Mouse (Mus musculus) frontal cortex, adult 2 months (tissue): ENCODE data around the gene Lpcat4. TPM values are rescaled to one million over a fixed set of nuclear protein-coding genes. Genes with fewer than 3 reads are reported as not detected.
A peak's percentile ranks its signal among the peaks of the same experiment; 100 is the strongest.

Experiments used
- DNase-seq, 2 experiments: peaks; one replicate each; pipeline ENCODE4 v3.0.0; 2022; ENCODE audit warnings: low spot score in 1 of 2; ENCODE audit errors: extremely low spot score in 1 of 2
- polyA plus RNA-seq: library from polyadenylated mRNA; depleted of rRNA; stranded (reverse); fragments of >200 nt; gene quantifications from 2 replicates; pipeline ENCODE4 v1.2.3, GENCODE M21; 2012; rRNA removed

Gene Lpcat4
- 245 and 291 TPM in 2 replicates for polyA plus RNA-seq

- peak; percentile 76 to 94 for DNase-seq
Measured at GRCm38 (mm10) chr2:112239212-112239934, at the start of gene Lpcat4. Gene Lpcat4 (plus strand): TSS chr2:112239468.

GRCm38 (mm10) chr2:112196859-112197258 lies 42.4 kb upstream of the Lpcat4 start:
- DNase-seq, result peak; percentile 26 to 78

GRCm38 (mm10) chr2:112203056-112203455 lies 36.2 kb upstream of the Lpcat4 start:
- DNase-seq, result no peak

DNA sequence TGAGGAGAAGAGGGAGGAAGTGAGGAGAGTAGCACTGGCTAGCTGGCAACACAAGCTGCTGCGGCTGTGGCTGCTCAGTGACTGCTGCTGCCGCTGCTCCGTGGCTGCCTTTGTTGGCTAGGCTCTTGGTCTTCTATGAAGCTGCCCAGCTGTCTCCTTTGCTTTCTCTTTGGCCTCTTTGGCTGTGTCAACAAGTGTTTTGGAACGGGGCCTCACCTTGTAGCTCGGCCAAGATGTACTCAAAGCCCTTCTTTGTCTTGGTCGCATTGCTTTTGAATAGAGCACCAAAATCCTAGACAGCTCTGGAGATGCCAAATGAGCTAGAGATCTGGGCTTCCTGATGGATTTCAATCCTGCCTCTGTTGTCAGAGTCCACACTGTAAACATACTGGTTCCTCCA lies 29.1 kb upstream of the Lpcat4 start:
- DNase-seq, result peak; percentile 60 to 82

- no peak for DNase-seq
Measured at GRCm38 (mm10) chr2:112210699-112211098, 28.6 kb upstream of the Lpcat4 start.

DNA sequence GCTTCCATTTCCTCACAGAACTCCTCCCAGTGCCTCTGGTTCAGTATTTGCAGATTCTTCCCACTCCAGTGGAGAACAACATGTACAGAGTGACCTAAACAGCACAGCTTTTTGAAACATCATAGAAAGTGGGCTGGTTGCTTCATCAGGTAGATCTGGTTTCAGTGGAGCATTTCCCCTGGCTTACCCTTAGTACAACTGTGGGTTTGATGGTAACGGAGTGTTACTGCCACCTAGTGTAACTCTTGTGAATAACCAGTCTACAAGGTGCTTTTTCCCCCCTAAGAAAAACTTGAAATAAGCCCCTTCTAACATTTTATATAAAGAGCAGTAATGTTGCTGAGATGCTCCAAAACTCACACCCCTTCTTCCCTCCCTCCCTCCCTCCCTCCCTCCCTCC lies 23.3 kb upstream of the Lpcat4 start:
- DNase-seq, result peak in 1 of 2 experiments; percentile 66

GRCm38 (mm10) chr2:112217614-112218013 lies 21.7 kb upstream of the Lpcat4 start:
- DNase-seq, result no peak

DNA sequence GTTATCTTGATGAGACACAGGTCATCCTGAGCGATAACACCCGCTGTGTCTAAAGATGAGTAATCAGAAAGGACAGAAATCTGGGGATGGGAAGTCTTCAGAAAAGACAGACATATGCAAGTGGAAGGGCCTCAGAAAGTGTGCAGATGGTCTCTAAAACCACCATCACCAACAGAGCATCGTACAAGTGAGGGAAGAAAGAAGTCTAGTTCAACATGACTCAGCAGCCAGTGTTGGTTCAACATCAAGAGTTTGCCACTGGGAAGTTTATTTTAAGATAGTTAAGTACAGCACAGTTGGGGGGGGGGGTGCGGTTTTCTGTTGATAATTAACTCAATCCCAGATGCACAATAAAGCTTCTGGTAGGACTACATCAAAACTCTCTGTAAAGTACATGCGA lies 18.4 kb upstream of the Lpcat4 start:
- DNase-seq, result no peak

DNA sequence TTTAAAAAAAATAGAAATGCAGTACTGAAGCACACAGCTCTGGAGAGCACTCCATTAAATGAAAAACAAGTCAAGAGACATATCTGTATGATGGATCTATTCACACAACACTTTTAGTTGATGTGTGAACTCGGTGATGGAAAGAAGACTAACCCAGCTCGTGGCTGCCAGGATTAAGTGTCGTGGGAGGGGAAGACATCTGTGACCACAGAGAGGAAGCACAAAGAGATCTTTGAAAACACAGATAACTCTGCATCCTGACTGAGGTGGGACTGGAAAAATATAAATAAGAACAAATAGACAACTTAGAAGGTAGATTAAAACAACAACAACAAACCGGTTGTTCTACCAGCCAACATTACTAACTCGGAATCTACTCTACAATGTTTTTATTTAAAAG lies 16.7 kb upstream of the Lpcat4 start:
- DNase-seq, result peak in 1 of 2 experiments; percentile 39

GRCm38 (mm10) chr2:112224356-112224755 lies 14.9 kb upstream of the Lpcat4 start:
- peak in 1 of 2 experiments; percentile 61 for DNase-seq

DNA sequence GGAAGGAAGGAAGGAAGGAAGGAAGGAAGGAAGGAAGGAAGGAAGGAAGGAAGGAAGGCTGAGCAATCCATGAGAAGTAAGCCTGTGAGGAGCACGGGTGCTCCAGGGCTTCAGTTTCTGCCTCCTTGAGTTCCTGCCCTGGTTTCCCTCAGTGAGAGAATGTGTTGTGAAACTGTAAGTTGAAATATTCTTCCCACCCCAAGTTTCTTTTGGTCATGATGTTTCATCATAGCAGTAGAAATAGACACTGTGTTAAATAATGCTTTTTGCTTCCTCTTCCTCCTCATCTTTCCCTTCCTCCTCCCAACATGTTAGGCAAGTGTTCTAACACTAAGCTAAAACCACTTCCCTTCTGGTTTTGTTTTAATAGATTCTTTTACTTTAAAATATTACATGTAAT lies 6.6 kb upstream of the Lpcat4 start:
- DNase-seq, result no peak

- no peak for DNase-seq
Measured at GRCm38 (mm10) chr2:112236620-112237019, 2.6 kb upstream of the Lpcat4 start.

DNA sequence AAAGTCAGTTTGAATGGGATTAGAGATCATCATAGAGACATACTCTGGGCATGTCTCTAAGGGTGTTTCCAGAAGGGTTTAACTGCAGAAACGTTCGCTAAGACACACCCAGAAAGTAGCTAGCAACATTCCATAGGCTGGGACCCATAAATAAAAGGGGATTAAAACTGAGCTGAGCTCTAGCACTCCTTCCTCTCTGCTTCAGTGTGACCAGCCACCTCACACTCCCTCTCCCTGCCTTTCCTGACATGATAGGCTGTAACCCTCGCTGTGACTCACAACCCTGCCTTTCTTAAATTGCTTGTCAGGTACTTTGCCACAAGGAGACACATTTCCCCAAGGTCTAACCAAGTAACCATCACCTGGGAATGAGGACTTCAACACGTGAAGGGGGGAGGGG lies 1.3 kb upstream of the Lpcat4 start:
- DNase-seq, result no peak

- DNase-seq, result peak in 1 of 2 experiments; percentile 40
Measured at GRCm38 (mm10) chr2:112239935-112240721, 860 bp downstream of the Lpcat4 start.

DNA sequence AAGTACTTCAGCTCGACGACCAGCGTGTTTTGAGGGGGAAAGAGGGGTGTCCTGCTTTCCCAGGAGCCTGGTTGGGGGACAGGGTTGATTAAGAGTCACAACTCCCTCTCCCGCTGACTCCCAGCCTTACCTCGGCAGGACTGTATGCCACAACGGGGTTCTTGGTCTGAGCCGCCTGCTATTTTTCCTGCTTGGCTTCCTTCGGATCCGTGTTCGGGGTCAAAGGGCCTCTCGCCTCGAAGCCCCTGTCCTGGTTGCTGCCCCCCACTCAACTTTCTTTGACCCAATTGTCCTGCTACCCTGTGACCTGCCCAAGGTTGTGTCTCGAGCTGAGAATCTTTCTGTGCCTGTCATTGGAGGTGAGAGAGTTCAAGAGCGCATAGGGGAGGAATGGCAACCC lies 2.5 kb downstream of the Lpcat4 start:
- no peak for DNase-seq

- DNase-seq, result no peak
Measured at GRCm38 (mm10) chr2:112245307-112245706, 6.0 kb downstream of the Lpcat4 start.

DNA sequence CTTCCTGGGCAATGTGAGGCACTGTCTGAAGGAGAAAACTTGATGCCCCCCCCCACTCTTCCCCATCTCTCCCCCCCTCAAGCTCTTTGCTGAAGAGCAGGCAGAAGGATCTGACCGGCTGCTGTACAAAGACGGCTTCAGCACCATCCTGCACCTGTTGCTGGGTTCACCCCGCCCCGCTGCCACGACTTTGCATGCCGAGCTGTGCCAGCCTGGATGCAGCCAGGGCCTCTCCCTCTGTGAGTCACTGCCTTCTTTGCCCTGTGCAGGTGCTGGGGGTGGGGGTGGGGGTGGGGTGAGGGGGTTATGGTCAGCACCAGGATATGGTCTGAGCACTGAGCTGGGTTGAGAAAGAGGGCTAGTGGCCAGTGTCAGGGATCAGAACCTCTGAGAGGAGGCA lies 6.9 kb downstream of the Lpcat4 start:
- DNase-seq, result no peak

DNA sequence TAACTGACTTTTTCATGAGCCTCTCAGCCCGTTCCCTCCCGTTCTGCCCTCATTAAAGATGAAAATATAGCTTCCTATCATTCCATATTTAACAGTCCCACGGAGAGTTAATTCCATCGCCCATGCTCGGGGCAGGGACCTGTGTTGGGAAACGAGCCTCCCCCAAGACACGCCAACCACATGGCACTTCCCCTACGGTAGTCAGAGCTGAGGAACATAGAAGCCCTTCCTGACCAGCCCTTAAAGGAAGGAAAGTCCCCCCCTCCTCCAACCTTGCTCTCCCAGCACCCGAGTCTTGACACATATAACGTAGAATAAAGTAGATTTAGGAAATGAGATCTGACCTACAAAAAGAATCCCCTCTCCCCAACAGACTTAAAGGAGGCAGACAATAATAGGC lies 8.1 kb downstream of the Lpcat4 start:
- no peak for DNase-seq

DNA sequence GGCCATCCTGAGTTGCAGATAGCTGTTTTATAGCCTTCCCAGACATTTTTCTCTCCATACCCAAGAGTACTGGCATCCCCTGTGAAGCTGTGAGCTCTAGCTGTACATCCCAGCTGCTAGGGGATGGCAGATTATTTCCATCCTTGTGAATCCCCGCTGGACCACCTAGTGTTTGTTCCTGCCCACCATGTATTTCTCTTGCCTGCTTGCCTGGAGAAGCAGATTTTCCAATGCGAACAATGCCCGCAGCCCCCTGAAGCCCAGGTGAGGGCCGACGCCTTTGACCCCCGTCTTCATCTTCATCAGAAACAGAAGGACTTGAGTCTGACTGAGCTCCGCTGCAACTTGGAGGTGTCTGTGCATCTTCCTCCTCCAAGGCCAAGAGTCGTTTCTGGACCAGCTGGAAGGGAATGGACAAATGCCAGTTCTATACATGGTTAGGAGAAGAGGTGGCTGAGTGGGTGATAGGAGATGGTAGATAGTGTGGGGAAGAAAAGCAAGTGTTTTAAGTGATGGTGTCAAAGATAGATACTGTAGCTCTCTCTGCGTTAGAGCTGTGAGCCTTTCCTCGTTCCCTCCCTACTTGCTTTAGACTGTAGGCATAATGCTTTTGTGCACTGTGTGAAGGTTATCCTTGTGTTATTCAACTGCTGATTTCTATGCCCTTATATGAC lies 10.6 kb downstream of the Lpcat4 start:
- DNase-seq, result peak in 1 of 2 experiments; percentile 63

DNA sequence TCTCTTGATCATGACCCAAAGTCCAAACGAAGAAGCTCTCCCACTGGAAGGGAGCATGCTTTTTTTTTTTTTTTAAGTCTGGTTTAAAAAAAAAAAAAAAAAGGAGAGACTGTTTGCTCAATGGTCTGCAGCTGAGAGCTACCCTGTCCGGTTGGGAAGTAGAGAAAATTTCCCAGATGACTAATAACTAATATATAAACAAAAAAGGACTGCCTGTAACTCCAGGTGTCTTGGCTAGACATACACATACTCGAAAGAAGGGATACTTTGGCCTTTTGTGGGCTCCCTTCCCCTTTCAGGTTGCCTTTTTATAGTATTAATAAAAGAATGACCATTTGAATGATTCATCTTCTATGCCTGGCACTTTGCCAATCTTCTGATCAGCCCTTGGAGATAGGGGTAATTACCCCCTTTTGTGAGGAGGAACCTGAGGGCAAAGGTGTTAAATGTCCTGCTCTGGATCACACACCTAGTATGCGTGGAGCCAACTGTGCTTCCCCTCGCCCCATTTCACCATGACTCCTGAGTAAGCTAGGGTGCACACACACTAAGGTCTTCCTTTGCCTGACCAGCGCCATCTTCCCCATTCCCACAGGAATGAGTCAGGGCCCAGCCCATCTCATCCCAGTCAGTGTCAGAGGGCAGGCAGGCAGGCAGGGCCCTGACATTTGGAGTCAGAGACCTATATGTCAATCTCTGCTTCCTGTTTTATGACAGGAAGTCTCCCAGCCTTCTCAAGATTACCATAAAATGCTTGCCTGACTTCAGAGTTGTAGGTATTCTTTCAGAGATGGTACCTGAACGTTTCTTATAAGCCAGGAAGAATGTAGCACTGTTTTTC lies 15.6 kb downstream of the Lpcat4 start:
- DNase-seq, result no peak
